Mouse (Mus musculus): Measurements from ENCODE around the gene Lactb. TPM values are rescaled to one million over a fixed set of nuclear protein-coding genes. Genes with fewer than 3 reads are reported as not detected.

Lactb gene
- polyA plus RNA-seq, 1 experiment from 2014 or later: 10.2 TPM

GRCm38 (mm10) chr9:67003656-67004055, 28.4 kb upstream of the Lactb start:
- Histone ChIP-seq H3K4me1 (ENCODE audit: control insufficient read depth, insufficient read depth, low read length) (no peaks in the 10 kb centered on the region), H3K36me3 (ENCODE audit: control insufficient read depth, insufficient read depth, low read length) (no peaks in the 10 kb centered on the region), H3K9me3 (replicated peaks; ENCODE audit: control insufficient read depth, low read length, poor library complexity, severe bottlenecking) (no peaks in the 10 kb centered on the region), H3K4me2 (ENCODE audit: low read length) (no peak overlapping the region), H3K9ac (ENCODE audit: low read depth, low read length) (no peak overlapping the region; the same call in 1 of the 2 replicates), H3K4me3 (ENCODE audit: low read depth, low read length) (no peak overlapping the region), H3K27ac (ENCODE audit: low read length) (no peak overlapping the region), H3K27me3 (ENCODE audit: control insufficient read depth, insufficient read depth, low read depth, low read length) (no peaks in the 10 kb centered on the region)
- no peak for ATAC-seq
- WGBS: 60% methylated on average over 4 of the region's 4 CpGs

GRCm38 (mm10) chr9:67003156-67003555, 27.9 kb upstream of the Lactb start:
- ATAC-seq: no peak
- Histone ChIP-seq H3K9me3 (replicated peaks; ENCODE audit: control insufficient read depth, low read length, poor library complexity, severe bottlenecking) (no peaks in the 10 kb centered on the region), H3K36me3 (ENCODE audit: control insufficient read depth, insufficient read depth, low read length) (no peaks in the 10 kb centered on the region), H3K4me1 (ENCODE audit: control insufficient read depth, insufficient read depth, low read length) (no peaks in the 10 kb centered on the region), H3K4me2 (ENCODE audit: low read length) (no peak overlapping the region), H3K9ac (ENCODE audit: low read depth, low read length) (no peak overlapping the region), H3K27me3 (ENCODE audit: control insufficient read depth, insufficient read depth, low read depth, low read length) (no peaks in the 10 kb centered on the region), H3K4me3 (ENCODE audit: low read depth, low read length) (no peak overlapping the region), H3K27ac (ENCODE audit: low read length) (no peak overlapping the region)
- WGBS: 39% methylated on average over 4 of the region's 4 CpGs

GRCm38 (mm10) chr9:67001506-67001905, 26.2 kb upstream of the Lactb start:
- Histone ChIP-seq H3K9ac (ENCODE audit: low read depth, low read length) (no peak overlapping the region), H3K4me2 (ENCODE audit: low read length) (no peak overlapping the region), H3K9me3 (replicated peaks; ENCODE audit: control insufficient read depth, low read length, poor library complexity, severe bottlenecking) (no peaks in the 10 kb centered on the region), H3K27me3 (ENCODE audit: control insufficient read depth, insufficient read depth, low read depth, low read length) (no peaks in the 10 kb centered on the region), H3K4me1 (ENCODE audit: control insufficient read depth, insufficient read depth, low read length) (no peaks in the 10 kb centered on the region), H3K4me3 (ENCODE audit: low read depth, low read length) (no peak overlapping the region), H3K36me3 (ENCODE audit: control insufficient read depth, insufficient read depth, low read length) (no peaks in the 10 kb centered on the region), H3K27ac (ENCODE audit: low read length) (no peak overlapping the region)
- no peak for ATAC-seq
- 78% methylated on average over 4 of the region's 4 CpGs for WGBS

GRCm38 (mm10) chr9:67001050-67001449, 25.8 kb upstream of the Lactb start:
- no peak for ATAC-seq
- Histone ChIP-seq H3K4me3 (ENCODE audit: low read depth, low read length) (no peak overlapping the region), H3K9me3 (replicated peaks; ENCODE audit: control insufficient read depth, low read length, poor library complexity, severe bottlenecking) (no peaks in the 10 kb centered on the region), H3K27ac (ENCODE audit: low read length) (no peak overlapping the region), H3K9ac (ENCODE audit: low read depth, low read length) (no peak overlapping the region), H3K36me3 (ENCODE audit: control insufficient read depth, insufficient read depth, low read length) (no peaks in the 10 kb centered on the region), H3K4me1 (ENCODE audit: control insufficient read depth, insufficient read depth, low read length) (no peaks in the 10 kb centered on the region), H3K27me3 (ENCODE audit: control insufficient read depth, insufficient read depth, low read depth, low read length) (no peaks in the 10 kb centered on the region), H3K4me2 (ENCODE audit: low read length) (no peak overlapping the region)
- WGBS: 6% methylated on average over 6 of the region's 6 CpGs

GRCm38 (mm10) chr9:66999698-67000097, 24.4 kb upstream of the Lactb start:
- Histone ChIP-seq H3K9me3 (replicated peaks; ENCODE audit: control insufficient read depth, low read length, poor library complexity, severe bottlenecking) (no peaks in the 10 kb centered on the region), H3K36me3 (ENCODE audit: control insufficient read depth, insufficient read depth, low read length) (no peaks in the 10 kb centered on the region), H3K27ac (ENCODE audit: low read length) (no peak overlapping the region), H3K4me3 (ENCODE audit: low read depth, low read length) (no peak overlapping the region), H3K9ac (ENCODE audit: low read depth, low read length) (no peak overlapping the region), H3K27me3 (ENCODE audit: control insufficient read depth, insufficient read depth, low read depth, low read length) (no peaks in the 10 kb centered on the region), H3K4me1 (ENCODE audit: control insufficient read depth, insufficient read depth, low read length) (no peaks in the 10 kb centered on the region), H3K4me2 (ENCODE audit: low read length) (no peak overlapping the region)
- ATAC-seq: no peak
- 85% methylated on average over 8 of the region's 8 CpGs for WGBS

- no peak overlapping the region for H3K9ac ChIP-seq (ENCODE audit: low read depth, low read length)
- no peaks in the 10 kb centered on the region for H3K27me3 ChIP-seq (ENCODE audit: control insufficient read depth, insufficient read depth, low read depth, low read length)
- no peaks in the 10 kb centered on the region for H3K36me3 ChIP-seq (ENCODE audit: control insufficient read depth, insufficient read depth, low read length)
- no peak overlapping the region for H3K27ac ChIP-seq (ENCODE audit: low read length)
- H3K4me3 ChIP-seq (ENCODE audit: low read depth, low read length): no peak overlapping the region
- no peaks in the 10 kb centered on the region for H3K4me1 ChIP-seq (ENCODE audit: control insufficient read depth, insufficient read depth, low read length)
- H3K4me2 ChIP-seq (ENCODE audit: low read length): no peak overlapping the region
- 81% methylated on average over 8 of the region's 8 CpGs for whole genome bisulfite sequencing
- H3K9me3 ChIP-seq (replicated peaks; ENCODE audit: control insufficient read depth, low read length, poor library complexity, severe bottlenecking): no peaks in the 10 kb centered on the region
- no peak for ATAC-seq
These were observed 16.6 kb upstream of the Lactb start for GRCm38 (mm10) chr9:66991750-66992410.

- WGBS: 61% methylated on average over 9 of the region's 9 CpGs
- Histone ChIP-seq H3K9me3 (replicated peaks; ENCODE audit: control insufficient read depth, low read length, poor library complexity, severe bottlenecking) (no peaks in the 10 kb centered on the region), H3K4me2 (ENCODE audit: low read length) (no peak overlapping the region), H3K9ac (ENCODE audit: low read depth, low read length) (no peak overlapping the region), H3K27me3 (ENCODE audit: control insufficient read depth, insufficient read depth, low read depth, low read length) (no peaks in the 10 kb centered on the region), H3K36me3 (ENCODE audit: control insufficient read depth, insufficient read depth, low read length) (no peaks in the 10 kb centered on the region), H3K4me1 (ENCODE audit: control insufficient read depth, insufficient read depth, low read length) (no peaks in the 10 kb centered on the region), H3K4me3 (ENCODE audit: low read depth, low read length) (no peak overlapping the region), H3K27ac (ENCODE audit: low read length) (no peak overlapping the region)
- ATAC-seq: no peak
These were observed 15.9 kb upstream of the Lactb start for GRCm38 (mm10) chr9:66991021-66991749.

GRCm38 (mm10) chr9:66990046-66990445, 14.8 kb upstream of the Lactb start:
- Histone ChIP-seq H3K4me2 (ENCODE audit: low read length) (no peak overlapping the region), H3K9ac (ENCODE audit: low read depth, low read length) (no peak overlapping the region), H3K36me3 (ENCODE audit: control insufficient read depth, insufficient read depth, low read length) (no peaks in the 10 kb centered on the region), H3K27me3 (ENCODE audit: control insufficient read depth, insufficient read depth, low read depth, low read length) (no peaks in the 10 kb centered on the region), H3K4me3 (ENCODE audit: low read depth, low read length) (no peak overlapping the region), H3K9me3 (replicated peaks; ENCODE audit: control insufficient read depth, low read length, poor library complexity, severe bottlenecking) (no peaks in the 10 kb centered on the region), H3K27ac (ENCODE audit: low read length) (no peak overlapping the region), H3K4me1 (ENCODE audit: control insufficient read depth, insufficient read depth, low read length) (no peaks in the 10 kb centered on the region)
- WGBS: 87% methylated on average over 5 of the region's 5 CpGs
- ATAC-seq: no peak

- H3K9me3 ChIP-seq (replicated peaks; ENCODE audit: control insufficient read depth, low read length, poor library complexity, severe bottlenecking): no peaks in the 10 kb centered on the region
- H3K9ac ChIP-seq (ENCODE audit: low read depth, low read length): no peak overlapping the region
- ATAC-seq: no peak
- no peak overlapping the region for H3K4me3 ChIP-seq (ENCODE audit: low read depth, low read length)
- H3K4me2 ChIP-seq (ENCODE audit: low read length): no peak overlapping the region
- H3K4me1 ChIP-seq (ENCODE audit: control insufficient read depth, insufficient read depth, low read length): no peaks in the 10 kb centered on the region
- H3K36me3 ChIP-seq (ENCODE audit: control insufficient read depth, insufficient read depth, low read length): no peaks in the 10 kb centered on the region
- no peak overlapping the region for H3K27ac ChIP-seq (ENCODE audit: low read length)
- no peaks in the 10 kb centered on the region for H3K27me3 ChIP-seq (ENCODE audit: control insufficient read depth, insufficient read depth, low read depth, low read length)
- 67% methylated on average over 6 of the region's 6 CpGs for WGBS
These were observed 14.3 kb upstream of the Lactb start for GRCm38 (mm10) chr9:66989581-66989980.
